Mouse (Mus musculus): ENCODE results near the gene Bnip2.

DNA sequence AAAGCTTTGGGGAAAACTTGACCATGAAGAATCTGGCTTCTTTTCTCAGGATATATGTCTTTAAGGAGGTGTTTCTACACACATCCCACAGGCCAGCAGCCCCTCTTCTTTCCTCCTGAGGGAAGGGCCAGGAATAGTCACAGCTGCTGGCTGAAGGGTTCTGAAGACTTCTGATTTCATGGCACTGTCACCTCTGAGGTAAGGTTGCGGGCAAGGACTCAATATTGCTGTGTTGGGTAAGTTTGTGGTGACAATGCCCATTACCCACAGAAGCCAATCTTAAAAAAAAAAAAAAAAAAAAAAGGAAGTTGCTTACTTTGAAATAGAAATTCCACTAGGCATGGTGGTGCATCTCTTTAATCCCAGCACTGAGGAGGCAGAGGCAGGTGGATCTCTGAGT is 42.9 kb downstream of the Bnip2 start:
- no peak for TF ChIP-seq POLR2A (IDR thresholded peaks at IDR 0.05; ENCODE audit: insufficient read depth, low read length)
- no peak for TF ChIP-seq EP300 (IDR thresholded peaks at IDR 0.05; ENCODE audit: insufficient read depth, low read depth, low read length)
